Mouse (Mus musculus) midbrain, embryonic 11.5 days (tissue): ENCODE measurements at regions not wholly inside any gene's neighbourhood (a gene's known extent, or its start where the extent isn't known, plus 50 kb on each side); places are given as distances from the start of the nearest gene placed in this dataset.

Experiments used
- ATAC-seq: fragments of 200-750 bp; cut with Nextera tagmentation; 2 replicates; pipeline ENCODE4 v1.8.0; 2017; ENCODE audit warnings: moderate TSS enrichment, moderate library complexity; ENCODE audit not compliant: low FRiP score
- DNase-seq: peaks from one replicate; pipeline ENCODE4 v3.0.0; 2015; ENCODE audit warnings: low spot score; ENCODE audit errors: missing footprints
- H3K27ac ChIP-seq: fragments of 300-500 bp; sonication (generic); 2 replicates; pipeline ENCODE4 v1.5.1; 2014; ENCODE audit warnings: low read depth, low read length
- H3K27me3 ChIP-seq: fragments of 300-500 bp; sonication (generic); 2 replicates; pipeline ENCODE4 v1.6.1; 2014; ENCODE audit warnings: mild to moderate bottlenecking, low read length, moderate library complexity, mixed read lengths; ENCODE audit not compliant: control insufficient read depth, insufficient read depth
- H3K36me3 ChIP-seq: fragments of 300-500 bp; sonication (generic); 2 replicates; pipeline ENCODE4 v1.6.1; 2014; ENCODE audit warnings: mild to moderate bottlenecking, low read length, moderate library complexity, mixed read lengths; ENCODE audit not compliant: control insufficient read depth, insufficient read depth
- H3K4me1 ChIP-seq: fragments of 300-500 bp; sonication (generic); 2 replicates; pipeline ENCODE4 v1.6.1; 2014; ENCODE audit warnings: low read length; ENCODE audit not compliant: control insufficient read depth, insufficient read depth
- H3K4me2 ChIP-seq: fragments of 300-500 bp; sonication (generic); 2 replicates; pipeline ENCODE4 v1.6.1; 2014; ENCODE audit warnings: mild to moderate bottlenecking, moderate library complexity
- H3K4me3 ChIP-seq: fragments of 300-500 bp; sonication (generic); 2 replicates; pipeline ENCODE4 v1.5.1; 2014; ENCODE audit warnings: low read depth, low read length
- H3K9ac ChIP-seq: fragments of 300-500 bp; sonication (generic); 2 replicates; pipeline ENCODE4 v1.6.1; 2014; ENCODE audit warnings: low read length
- H3K9me3 ChIP-seq: fragments of 300-500 bp; sonication (generic); 2 replicates; pipeline ENCODE4 v1.6.1; 2016; ENCODE audit warnings: low read length; ENCODE audit not compliant: control insufficient read depth
- WGBS: fragments of 180-500 bp; shearing (Covaris S2); extraction: QIAGEN DNeasy Blood & Tissue Kit; methylation state at CpG from one replicate; pipeline ENCODE4 v1.1.7; 2014; 5-methylcytosine and 5-hydroxymethylcytosine counted together

GRCm38 (mm10) chr14:46530452-46530851, 140.0 kb upstream of the Bmp4 start:
- Histone ChIP-seq H3K27ac (no peak overlapping the region), H3K9ac (no peak overlapping the region), H3K36me3 (no peaks in the 10 kb centered on the region), H3K4me2 (no peak overlapping the region), H3K4me1 (no peaks in the 10 kb centered on the region), H3K9me3 (no peaks in the 10 kb centered on the region), H3K27me3 (no peaks in the 10 kb centered on the region), H3K4me3 (no peak overlapping the region)
- 82% methylated on average over 6 of the region's 6 CpGs for WGBS
- DNase-seq (no peak), ATAC-seq (no peak)

- ATAC-seq (no peak), DNase-seq (no peak)
- H3K9ac ChIP-seq = no peak overlapping the region
- H3K9me3 ChIP-seq = no peaks in the 10 kb centered on the region
- no peak overlapping the region for H3K4me3 ChIP-seq
- H3K36me3 ChIP-seq = no peaks in the 10 kb centered on the region
- H3K4me1 ChIP-seq = no peaks in the 10 kb centered on the region
- 88% methylated on average over 5 of the region's 5 CpGs for WGBS
- no peak overlapping the region for H3K27ac ChIP-seq
- no peaks in the 10 kb centered on the region for H3K27me3 ChIP-seq
- no peak overlapping the region for H3K4me2 ChIP-seq
Measured at GRCm38 (mm10) chr14:46529086-46529715, 138.7 kb upstream of the Bmp4 start.

DNA sequence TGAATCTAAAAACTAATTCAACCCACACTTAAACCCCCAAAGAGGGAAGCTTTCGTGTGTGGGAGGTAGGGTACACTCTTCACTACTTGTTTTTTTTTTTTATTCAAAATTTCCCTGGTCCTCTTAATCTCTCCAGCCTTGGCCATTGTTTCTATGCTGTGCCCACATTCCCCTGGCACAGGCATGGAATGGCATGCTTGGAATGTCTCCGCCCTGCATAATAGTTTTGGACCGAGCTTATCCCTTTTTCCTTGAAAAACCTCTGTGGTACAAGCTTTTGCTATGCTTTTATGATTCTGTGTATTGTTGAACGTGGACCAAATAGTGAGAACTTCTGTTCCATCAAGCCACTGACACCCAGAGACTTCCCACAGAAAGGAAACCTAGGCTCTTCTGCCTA, 126.8 kb upstream of the Bmp4 start:
- H3K4me1 ChIP-seq = no peaks in the 10 kb centered on the region
- H3K27ac ChIP-seq = no peak overlapping the region
- H3K36me3 ChIP-seq = no peaks in the 10 kb centered on the region
- ATAC-seq (no peak), DNase-seq (no peak)
- H3K4me3 ChIP-seq = no peak overlapping the region
- H3K4me2 ChIP-seq = no peak overlapping the region
- H3K27me3 ChIP-seq = no peaks in the 10 kb centered on the region
- WGBS = 72% methylated on average over 4 of the region's 4 CpGs
- no peaks in the 10 kb centered on the region for H3K9me3 ChIP-seq
- H3K9ac ChIP-seq = no peak overlapping the region

DNA sequence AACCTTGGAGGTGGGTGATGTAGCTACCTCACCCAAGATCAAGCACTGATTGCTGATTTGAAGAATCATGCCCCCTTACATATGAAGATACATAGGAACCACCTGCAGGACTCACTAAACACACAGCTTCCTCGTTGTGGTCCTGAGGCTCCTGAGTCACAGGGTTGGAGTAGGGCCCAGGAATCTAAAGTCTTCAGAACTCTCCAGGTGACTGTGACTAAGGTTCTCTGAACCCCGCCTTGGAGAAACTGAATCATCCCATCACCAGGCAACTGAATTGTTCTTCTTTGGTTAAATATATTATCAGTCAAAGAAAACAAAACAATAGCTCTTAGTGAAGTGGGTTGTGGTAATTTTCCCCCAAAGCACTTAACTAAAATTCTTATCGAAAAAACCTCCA, 125.8 kb upstream of the Bmp4 start:
- Histone ChIP-seq H3K4me3 (no peak overlapping the region), H3K4me1 (no peaks in the 10 kb centered on the region), H3K27me3 (no peaks in the 10 kb centered on the region), H3K4me2 (no peak overlapping the region), H3K9ac (no peak overlapping the region), H3K27ac (no peak overlapping the region), H3K9me3 (no peaks in the 10 kb centered on the region), H3K36me3 (no peaks in the 10 kb centered on the region)
- DNase-seq (no peak), ATAC-seq (no peak)
- WGBS = 85% methylated on average over 3 of the region's 3 CpGs

- H3K27ac ChIP-seq = no peak overlapping the region
- no peaks in the 10 kb centered on the region for H3K36me3 ChIP-seq
- DNase-seq = no peak
- H3K4me3 ChIP-seq = no peak overlapping the region
- H3K9me3 ChIP-seq = no peaks in the 10 kb centered on the region
- WGBS = 88% methylated on average over 4 of the region's 4 CpGs
- no peaks in the 10 kb centered on the region for H3K27me3 ChIP-seq
- H3K4me1 ChIP-seq = no peaks in the 10 kb centered on the region
- no peak overlapping the region for H3K4me2 ChIP-seq
- no peak for ATAC-seq
- no peak overlapping the region for H3K9ac ChIP-seq
Measured at GRCm38 (mm10) chr14:46514262-46514932, 123.9 kb upstream of the Bmp4 start.

- Histone ChIP-seq H3K4me2 (no peak overlapping the region), H3K36me3 (no peaks in the 10 kb centered on the region), H3K4me1 (no peaks in the 10 kb centered on the region), H3K9ac (no peak overlapping the region), H3K9me3 (no peaks in the 10 kb centered on the region), H3K27me3 (no peaks in the 10 kb centered on the region), H3K4me3 (no peak overlapping the region), H3K27ac (no peak overlapping the region)
- 92% methylated on average over 1 of the region's 1 CpGs for WGBS
- DNase-seq (no peak), ATAC-seq (no peak)
Measured at GRCm38 (mm10) chr14:46512118-46512517, 121.6 kb upstream of the Bmp4 start.

DNA sequence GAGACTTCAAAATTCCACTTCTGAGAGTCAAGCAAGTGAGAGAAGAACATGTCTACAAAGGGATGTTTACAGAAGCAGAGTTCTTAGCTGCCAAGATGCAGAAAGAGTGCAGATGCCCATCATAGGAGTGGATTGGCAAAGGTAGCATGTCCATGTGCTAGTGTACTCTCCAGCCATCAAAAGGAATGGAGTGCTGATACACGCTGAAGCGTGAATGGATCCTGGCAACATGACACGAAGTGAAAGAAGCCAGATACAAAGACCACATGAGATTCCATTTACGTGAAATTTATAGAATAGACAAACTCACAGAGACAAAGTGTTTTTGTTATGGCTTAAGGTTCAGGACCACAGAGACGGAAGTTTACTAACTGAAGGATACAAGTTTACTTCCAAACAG, 118.4 kb upstream of the Bmp4 start:
- Histone ChIP-seq H3K27ac (no peak overlapping the region), H3K9ac (no peak overlapping the region), H3K4me2 (no peak overlapping the region), H3K36me3 (no peaks in the 10 kb centered on the region), H3K4me3 (no peak overlapping the region), H3K9me3 (no peaks in the 10 kb centered on the region), H3K4me1 (no peaks in the 10 kb centered on the region), H3K27me3 (no peaks in the 10 kb centered on the region)
- ATAC-seq (no peak), DNase-seq (no peak)
- 84% methylated on average over 5 of the region's 5 CpGs for WGBS

- no peak for DNase-seq
- Histone ChIP-seq H3K9ac (no peak overlapping the region), H3K4me1 (no peaks in the 10 kb centered on the region), H3K27ac (no peak overlapping the region), H3K27me3 (no peaks in the 10 kb centered on the region), H3K36me3 (no peaks in the 10 kb centered on the region), H3K4me3 (no peak overlapping the region), H3K9me3 (no peaks in the 10 kb centered on the region), H3K4me2 (no peak overlapping the region)
- ATAC-seq = no peak
- 77% methylated on average over 3 of the region's 3 CpGs for WGBS
Measured at GRCm38 (mm10) chr14:46505266-46505665, 114.8 kb upstream of the Bmp4 start.

DNA sequence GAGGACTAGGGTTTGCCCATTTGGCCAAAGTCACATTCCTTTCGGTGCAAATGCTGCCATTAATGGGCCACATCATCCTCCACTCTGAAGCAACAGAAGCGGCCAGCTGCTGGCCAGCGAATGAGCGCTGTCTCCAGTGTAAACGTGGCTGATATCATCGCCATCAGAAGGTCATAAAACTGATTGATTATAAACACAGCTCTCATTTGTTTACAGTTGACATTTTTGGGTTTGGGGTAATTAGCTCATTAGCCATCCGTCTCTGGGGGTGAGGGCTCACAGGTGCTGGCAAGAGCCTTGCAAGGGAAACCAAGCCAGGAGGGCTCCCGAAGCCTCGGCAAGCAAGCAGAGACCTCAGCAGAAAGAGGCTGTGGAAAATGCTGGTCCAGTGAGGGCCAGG, 101.1 kb upstream of the Bmp4 start:
- WGBS = 85% methylated on average over 9 of the region's 9 CpGs
- no peak overlapping the region for H3K4me3 ChIP-seq
- no peaks in the 10 kb centered on the region for H3K36me3 ChIP-seq
- no peak for DNase-seq
- no peak overlapping the region for H3K9ac ChIP-seq
- no peak overlapping the region for H3K4me2 ChIP-seq
- ATAC-seq = no peak
- H3K27me3 ChIP-seq = no peaks in the 10 kb centered on the region
- H3K4me1 ChIP-seq = no peaks in the 10 kb centered on the region
- no peak overlapping the region for H3K27ac ChIP-seq
- no peaks in the 10 kb centered on the region for H3K9me3 ChIP-seq
